Mouse (Mus musculus) embryonic facial prominence, embryonic 14.5 days (tissue): ENCODE data around the gene Tbrg4. TPM values are rescaled to one million over a fixed set of nuclear protein-coding genes. Genes with fewer than 3 reads are reported as not detected.
A peak's percentile ranks its signal among the peaks of the same experiment; 100 is the strongest.

Experiments used
- ATAC-seq: fragments of 200-750 bp; cut with Nextera tagmentation; 2 replicates; pipeline ENCODE4 v1.8.0; 2017; ENCODE audit warnings: low read depth, moderate number of reproducible peaks, moderate TSS enrichment
- DNase-seq: peaks from one replicate; pipeline ENCODE4 v3.0.0-alpha.2; 2015; ENCODE audit warnings: low spot score
- H3K27ac ChIP-seq: fragments of 300-500 bp; sonication (generic); replicated peaks from 2 replicates; pipeline ENCODE4 v1.5.1; 2014; ENCODE audit warnings: low read depth, mild to moderate bottlenecking, low read length, moderate library complexity
- H3K27me3 ChIP-seq: fragments of 300-500 bp; sonication (generic); replicated peaks from 2 replicates; pipeline ENCODE4 v1.6.1; 2014; ENCODE audit warnings: low read length; ENCODE audit not compliant: control insufficient read depth, insufficient read depth
- H3K36me3 ChIP-seq: fragments of 300-500 bp; sonication (generic); 2 replicates; pipeline ENCODE4 v1.6.1; 2014; ENCODE audit warnings: low read length, mixed read lengths; ENCODE audit not compliant: control insufficient read depth, insufficient read depth
- H3K4me1 ChIP-seq: fragments of 300-500 bp; sonication (generic); 2 replicates; pipeline ENCODE4 v1.6.1; 2014; ENCODE audit warnings: antibody characterized with exemption, low read length; ENCODE audit not compliant: control insufficient read depth, insufficient read depth
- H3K4me2 ChIP-seq: fragments of 300-500 bp; sonication (generic); 2 replicates; pipeline ENCODE4 v1.6.1; 2014; ENCODE audit warnings: low read depth, mild to moderate bottlenecking, low read length, moderate library complexity, mixed read lengths
- H3K4me3 ChIP-seq: fragments of 300-500 bp; sonication (generic); 2 replicates; pipeline ENCODE4 v1.5.1; 2014; ENCODE audit warnings: low read depth, mild to moderate bottlenecking, low read length
- H3K9ac ChIP-seq: fragments of 300-500 bp; sonication (generic); 2 replicates; pipeline ENCODE4 v1.6.1; 2014; ENCODE audit warnings: low read depth, mild to moderate bottlenecking, low read length, moderate library complexity, mixed read lengths
- H3K9me3 ChIP-seq: fragments of 300-500 bp; sonication (generic); 2 replicates; pipeline ENCODE4 v1.6.1; 2016; ENCODE audit warnings: low read length; ENCODE audit not compliant: control insufficient read depth
- WGBS: fragments of 180-500 bp; shearing (Covaris S2); extraction: QIAGEN DNeasy Blood & Tissue Kit; methylation state at CpG from one replicate; pipeline ENCODE4 v1.1.7; 2014; 5-methylcytosine and 5-hydroxymethylcytosine counted together
- polyA plus RNA-seq: library from polyadenylated mRNA; unstranded; fragments of >200 nt; fragmentation: Nextera tagmentation; extraction: Ambion mirVana; gene quantifications from 2 replicates; pipeline ENCODE4 v1.2.1, GENCODE M21; 2014

The Tbrg4 gene
- polyA plus RNA-seq, 1 experiment from 2014 or later: 33.7 TPM

- 19% methylated on average over 10 of the region's 13 CpGs for WGBS
- H3K9ac ChIP-seq: peak overlapping the region; percentile 51
- no peak overlapping the region; the same call in 1 of the 2 replicates for H3K27ac ChIP-seq
Observed at GRCm38 (mm10) chr11:6605021-6605481, 20.8 kb downstream of the Tbrg4 start.

GRCm38 (mm10) chr11:6604604-6604936 is 21.3 kb downstream of the Tbrg4 start:
- Histone ChIP-seq H3K4me1 (peaks cover 19% of the 10 kb centered on the region; the same call in 1 of the 2 replicates), H3K27me3 (peaks cover 21% of the 10 kb centered on the region)
- DNase-seq: no peak

More at GRCm38 (mm10) chr11:6605021-6605481, 20.8 kb downstream of the Tbrg4 start:
- Histone ChIP-seq H3K4me2 (peak overlapping the region; percentile 75), H3K36me3 (no peaks in the 10 kb centered on the region), H3K4me3 (peak overlapping the region; percentile 38), H3K9me3 (no peaks in the 10 kb centered on the region), H3K27me3 (peaks cover 21% of the 10 kb centered on the region), H3K4me1 (peaks cover 19% of the 10 kb centered on the region; the same call in 1 of the 2 replicates)
- ATAC-seq (no peak), DNase-seq (no peak)

GRCm38 (mm10) chr11:6603887-6604603 is 21.8 kb downstream of the Tbrg4 start:
- H3K27ac ChIP-seq: no peak overlapping the region
- no peaks in the 10 kb centered on the region for H3K9me3 ChIP-seq
- peak overlapping the region; percentile 38; the same call in 1 of the 2 replicates for H3K4me3 ChIP-seq
- 15% methylated on average over 11 of the region's 12 CpGs for WGBS
- H3K4me2 ChIP-seq: peak overlapping the region; percentile 75
- no peaks in the 10 kb centered on the region for H3K36me3 ChIP-seq
- peaks cover 21% of the 10 kb centered on the region for H3K27me3 ChIP-seq
- peaks cover 19% of the 10 kb centered on the region; the same call in 1 of the 2 replicates for H3K4me1 ChIP-seq
- DNase-seq: peak; percentile 89
- no peak overlapping the region for H3K9ac ChIP-seq
- ATAC-seq: peak; percentile 74

More at GRCm38 (mm10) chr11:6604604-6604936, 21.3 kb downstream of the Tbrg4 start:
- peak overlapping the region; percentile 38; the same call in 1 of the 2 replicates for H3K4me3 ChIP-seq
- no peak for ATAC-seq
- no peak overlapping the region for H3K27ac ChIP-seq
- H3K9me3 ChIP-seq: no peaks in the 10 kb centered on the region
- H3K9ac ChIP-seq: no peak overlapping the region; the same call in 1 of the 2 replicates
- H3K4me2 ChIP-seq: peak overlapping the region; percentile 75
- H3K36me3 ChIP-seq: no peaks in the 10 kb centered on the region

GRCm38 (mm10) chr11:6603224-6603623 is 22.6 kb downstream of the Tbrg4 start:
- H3K9me3 ChIP-seq: no peaks in the 10 kb centered on the region
- no peak overlapping the region for H3K4me3 ChIP-seq
- peaks cover 21% of the 10 kb centered on the region for H3K27me3 ChIP-seq
- no peak overlapping the region for H3K27ac ChIP-seq
- H3K9ac ChIP-seq: no peak overlapping the region
- DNase-seq (no peak), ATAC-seq (no peak)
- peaks cover 19% of the 10 kb centered on the region; the same call in 1 of the 2 replicates for H3K4me1 ChIP-seq
- H3K4me2 ChIP-seq: peak overlapping the region; percentile 75; the same call in 1 of the 2 replicates
- 81% methylated on average over 9 of the region's 9 CpGs for WGBS
- H3K36me3 ChIP-seq: peaks cover 5% of the 10 kb centered on the region; the same call in 1 of the 2 replicates

GRCm38 (mm10) chr11:6602662-6603061 is 23.2 kb downstream of the Tbrg4 start:
- Histone ChIP-seq H3K4me1 (peaks cover 19% of the 10 kb centered on the region; the same call in 1 of the 2 replicates), H3K4me2 (no peak overlapping the region), H3K9ac (no peak overlapping the region), H3K27me3 (peaks cover 21% of the 10 kb centered on the region), H3K27ac (no peak overlapping the region), H3K36me3 (peaks cover 10% of the 10 kb centered on the region; the same call in 1 of the 2 replicates), H3K4me3 (no peak overlapping the region), H3K9me3 (no peaks in the 10 kb centered on the region)
- no peak for ATAC-seq
- no peak for DNase-seq
- 80% methylated on average over 9 of the region's 9 CpGs for WGBS

- DNase-seq (no peak), ATAC-seq (no peak)
- peaks cover 18% of the 10 kb centered on the region for H3K36me3 ChIP-seq
- peaks cover 19% of the 10 kb centered on the region; the same call in 1 of the 2 replicates for H3K4me1 ChIP-seq
- H3K27me3 ChIP-seq: peaks cover 19% of the 10 kb centered on the region
- 73% methylated on average over 20 of the region's 20 CpGs for WGBS
- no peak overlapping the region for H3K27ac ChIP-seq
- H3K4me2 ChIP-seq: no peak overlapping the region
- no peaks in the 10 kb centered on the region for H3K9me3 ChIP-seq
- no peak overlapping the region for H3K4me3 ChIP-seq
- no peak overlapping the region for H3K9ac ChIP-seq
Observed at GRCm38 (mm10) chr11:6601649-6602480, 24.0 kb downstream of the Tbrg4 start.

GRCm38 (mm10) chr11:6600284-6600944 is 25.5 kb downstream of the Tbrg4 start:
- 90% methylated on average over 6 of the region's 8 CpGs for WGBS
- ATAC-seq: no peak

GRCm38 (mm10) chr11:6599831-6600230 is 26.0 kb downstream of the Tbrg4 start:
- no peak for ATAC-seq
- no peak for DNase-seq

More at GRCm38 (mm10) chr11:6600284-6600944, 25.5 kb downstream of the Tbrg4 start:
- Histone ChIP-seq H3K9ac (no peak overlapping the region), H3K36me3 (peaks cover 33% of the 10 kb centered on the region), H3K9me3 (no peaks in the 10 kb centered on the region), H3K4me3 (no peak overlapping the region), H3K27ac (no peak overlapping the region), H3K4me1 (peaks cover 15% of the 10 kb centered on the region; the same call in 1 of the 2 replicates), H3K4me2 (no peak overlapping the region), H3K27me3 (peaks cover 5% of the 10 kb centered on the region)
- no peak for DNase-seq

More at GRCm38 (mm10) chr11:6599831-6600230, 26.0 kb downstream of the Tbrg4 start:
- no peak overlapping the region for H3K4me2 ChIP-seq
- H3K4me1 ChIP-seq: peaks cover 10% of the 10 kb centered on the region; the same call in 1 of the 2 replicates
- peaks cover 39% of the 10 kb centered on the region for H3K36me3 ChIP-seq
- 73% methylated on average over 6 of the region's 6 CpGs for WGBS
- no peaks in the 10 kb centered on the region for H3K9me3 ChIP-seq
- no peak overlapping the region for H3K9ac ChIP-seq
- no peak overlapping the region for H3K27ac ChIP-seq
- H3K27me3 ChIP-seq: no peaks in the 10 kb centered on the region
- H3K4me3 ChIP-seq: no peak overlapping the region
